Mouse (Mus musculus) Patski (cell line): ENCODE measurements around the gene Tspan9. TPM values are rescaled to one million over a fixed set of nuclear protein-coding genes. Genes with fewer than 3 reads are reported as not detected.

Experiments used
- ATAC-seq: fragments of 100-300 bp; one replicate; pipeline ENCODE4 v1.8.0; 2021
- CTCF ChIA-PET: fragments of 350-600 bp; sonication (Branson Sonifier 250); formaldehyde crosslinking; loops from one replicate; lab custom pipeline; 2022; ENCODE audit warnings: inconsistent platforms; lab: Charles Lee
- POLR2A ChIA-PET: fragments of 350-600 bp; sonication (Branson Sonifier 250); formaldehyde crosslinking; loops from one replicate; lab custom pipeline; 2022; ENCODE audit warnings: antibody characterized with exemption, inconsistent platforms; lab: Charles Lee
- DNase-seq: peaks from one replicate; pipeline ENCODE4 v3.0.0-alpha.2; 2011; ENCODE audit warnings: low read depth, low spot score
- H3K27me3 ChIP-seq: fragments of 371-371 bp; one replicate; pipeline ENCODE4 v1.5.1; 2021
- CTCF ChIP-seq: fragments of 100-300 bp; IDR thresholded peaks from one replicate; pipeline ENCODE4 v1.5.1; 2021
- in situ Hi-C: fragments of 300-500 bp; cut with MboI; formaldehyde crosslinking; loops from 3 replicates; pipeline ENCODE4 v1.11.1; 2018; ENCODE audit warnings: low pct_unique_long_range_greater_than_20kb, mixed read lengths
- polyA plus RNA-seq: library from polyadenylated mRNA; unstranded; gene quantifications from one replicate; pipeline ENCODE4 v1.2.3, GENCODE M21; 2021

Tspan9 gene
- polyA plus RNA-seq, 1 experiment from 2014 or later, result 135 TPM

DNA sequence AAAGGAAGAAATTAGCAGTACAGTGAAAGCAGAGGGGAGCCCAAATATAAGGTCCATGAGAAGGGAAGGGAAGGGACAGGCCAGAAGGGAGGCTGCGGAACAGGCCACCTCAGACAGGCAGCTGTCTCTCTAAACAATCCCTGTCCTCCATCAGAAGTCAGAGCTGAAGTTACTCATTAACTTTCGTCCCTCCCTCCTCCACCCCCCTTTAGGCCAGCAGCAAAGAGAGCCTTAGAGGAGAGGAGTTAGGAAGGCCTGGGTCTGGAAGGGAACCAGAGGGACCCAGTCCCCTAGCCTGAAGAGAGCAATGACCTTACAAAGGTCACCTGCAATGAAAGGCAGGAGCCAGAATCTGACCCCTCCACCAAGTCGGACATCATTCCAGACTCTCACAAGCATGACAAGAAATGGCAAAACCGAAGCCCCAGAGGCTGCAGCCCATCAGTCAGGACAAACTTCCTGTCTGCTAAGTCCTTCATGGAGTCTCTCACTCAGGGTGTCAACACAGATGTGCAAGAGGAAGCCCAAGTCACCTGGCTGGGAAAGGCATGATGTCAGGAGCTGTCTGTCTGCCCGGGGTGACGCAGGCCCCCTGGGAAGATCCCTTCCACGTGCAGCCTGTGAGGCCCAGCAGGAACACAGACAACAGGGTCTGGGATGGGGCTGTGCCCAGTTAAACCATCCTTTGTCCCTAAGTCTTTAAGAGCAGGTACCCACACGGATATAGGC lies 9.0 kb downstream of the Tspan9 start:
- ChIA-PET CTCF (no interaction called here), POLR2A (no interaction called here)
- in situ Hi-C loops, result loop anchor here (25.0 kb wide), 1 partner anchor 797 kb away; no protein-coding TSS in a partner anchor
- H3K27me3 ChIP-seq, result no peaks in the 10 kb centered on the region
- ATAC-seq (peak; percentile 65), DNase-seq (no peak)
- no peak for TF ChIP-seq CTCF

DNA sequence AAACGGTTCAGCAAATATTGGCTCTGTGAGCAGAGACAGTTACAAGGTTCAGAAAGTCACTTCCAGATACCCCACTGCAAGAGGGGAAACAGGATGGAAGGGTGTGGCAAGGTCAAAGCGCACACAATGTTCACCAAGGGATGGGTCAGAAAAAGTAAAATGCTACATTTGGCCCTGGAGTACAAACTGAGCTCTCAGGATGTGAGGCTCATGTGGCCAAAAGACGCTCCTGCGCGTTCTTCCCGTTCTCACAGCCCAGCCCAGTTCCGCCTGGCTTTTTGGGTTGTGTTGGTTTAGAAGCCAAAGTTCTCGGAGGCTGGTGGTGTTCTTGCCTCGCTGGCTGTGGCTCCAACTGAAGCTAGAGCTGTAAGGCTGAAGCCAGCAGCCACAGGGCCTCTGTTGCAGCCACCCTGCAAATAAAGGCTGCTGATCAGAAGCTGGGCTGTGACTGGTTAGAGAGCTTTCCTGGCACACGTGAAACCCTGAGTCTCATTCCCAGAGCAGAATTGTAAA lies 9.7 kb downstream of the Tspan9 start:
- POLR2A ChIA-PET, result interaction anchor here (1.2 kb wide), 1 partner anchor 31 kb away, joined by 3 read pairs; no protein-coding TSS in a partner anchor
- no peak for ATAC-seq
- H3K27me3 ChIP-seq, result no peaks in the 10 kb centered on the region
- CTCF ChIA-PET, result no interaction called here
- in situ Hi-C loops, result loop anchor here (25.0 kb wide), 1 partner anchor 796 kb away; no protein-coding TSS in a partner anchor
- no peak for DNase-seq
- TF ChIP-seq CTCF, result no peak

DNA sequence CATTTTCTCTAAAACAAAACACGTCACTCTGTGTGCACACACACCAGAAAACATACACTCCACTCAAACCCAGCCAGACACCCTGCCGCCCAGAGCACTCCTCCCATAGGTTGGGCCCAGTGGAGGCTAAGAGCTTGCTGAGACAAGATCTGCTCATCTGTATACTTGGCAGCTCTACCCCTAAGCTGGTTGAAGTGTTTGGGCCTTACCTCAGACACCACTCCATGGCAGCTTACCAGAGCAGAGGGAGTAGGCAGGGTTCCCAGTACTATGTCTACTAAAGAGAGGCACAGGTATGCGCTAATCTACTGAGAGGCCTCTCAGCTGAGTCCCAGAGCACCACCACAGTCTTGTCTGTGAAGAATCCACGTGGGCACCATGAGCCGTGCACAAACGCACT lies 10.8 kb downstream of the Tspan9 start:
- ChIA-PET CTCF (interaction anchor here (0.8 kb wide), 2 partner anchors 8 to 27 kb away, joined by 3 read pairs; no protein-coding TSS in a partner anchor), POLR2A (interaction anchor here (1.2 kb wide), 1 partner anchor 30 kb away, joined by 3 read pairs; no protein-coding TSS in a partner anchor)
- DNase-seq (no peak), ATAC-seq (no peak)
- no peak for TF ChIP-seq CTCF
- no peaks in the 10 kb centered on the region for H3K27me3 ChIP-seq
- in situ Hi-C loops, result loop anchor here (25.0 kb wide), 1 partner anchor 795 kb away; no protein-coding TSS in a partner anchor

DNA sequence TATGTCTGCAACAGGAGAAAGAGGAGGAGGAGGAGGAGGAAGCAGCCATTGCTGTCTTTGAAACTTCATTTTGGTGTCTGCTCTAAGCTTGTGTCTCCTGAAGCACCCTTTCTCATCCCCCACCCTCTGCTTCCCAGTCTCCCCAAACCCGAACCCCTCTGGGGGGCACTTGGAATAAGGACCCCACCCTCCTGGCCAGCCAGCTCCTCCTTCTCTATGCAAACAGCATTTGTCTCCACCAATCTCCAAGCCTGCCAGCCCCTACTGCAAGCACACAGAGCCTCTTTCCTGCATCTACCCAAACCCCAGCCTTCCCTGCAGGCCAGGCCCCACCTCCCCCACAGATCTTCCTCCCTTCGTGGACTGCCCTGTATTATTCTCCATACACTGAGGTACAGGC lies 12.0 kb downstream of the Tspan9 start:
- no peak for ATAC-seq
- POLR2A ChIA-PET, result no interaction called here
- in situ Hi-C loops, result loop anchor here (25.0 kb wide), 1 partner anchor 794 kb away; no protein-coding TSS in a partner anchor
- CTCF ChIA-PET, result no interaction called here
- TF ChIP-seq CTCF, result no peak
- H3K27me3 ChIP-seq, result no peaks in the 10 kb centered on the region
- no peak for DNase-seq

DNA sequence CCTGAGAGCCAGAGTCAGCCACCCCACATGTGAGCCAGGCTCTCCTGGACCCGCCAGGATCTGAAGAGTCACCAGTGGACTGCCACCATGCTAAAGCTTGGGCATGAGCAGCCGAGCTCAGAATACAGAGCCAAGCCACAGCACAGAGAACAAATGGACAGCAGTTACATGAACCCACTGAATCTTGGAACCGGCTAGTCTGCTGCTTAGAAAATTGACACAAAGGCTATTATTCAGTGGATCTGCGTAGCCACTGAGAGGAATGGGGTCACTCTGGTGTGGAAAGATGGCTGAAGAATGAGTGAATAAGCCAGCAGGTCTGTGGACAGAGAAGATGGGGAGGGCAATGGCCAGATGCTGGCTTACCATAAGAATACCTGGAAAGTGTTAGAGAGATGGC lies 12.7 kb downstream of the Tspan9 start:
- H3K27me3 ChIP-seq, result no peaks in the 10 kb centered on the region
- ATAC-seq, result no peak
- ChIA-PET POLR2A (no interaction called here), CTCF (no interaction called here)
- no peak for DNase-seq
- in situ Hi-C loops, result loop anchor here (25.0 kb wide), 1 partner anchor 793 kb away; no protein-coding TSS in a partner anchor
- TF ChIP-seq CTCF, result no peak

DNA sequence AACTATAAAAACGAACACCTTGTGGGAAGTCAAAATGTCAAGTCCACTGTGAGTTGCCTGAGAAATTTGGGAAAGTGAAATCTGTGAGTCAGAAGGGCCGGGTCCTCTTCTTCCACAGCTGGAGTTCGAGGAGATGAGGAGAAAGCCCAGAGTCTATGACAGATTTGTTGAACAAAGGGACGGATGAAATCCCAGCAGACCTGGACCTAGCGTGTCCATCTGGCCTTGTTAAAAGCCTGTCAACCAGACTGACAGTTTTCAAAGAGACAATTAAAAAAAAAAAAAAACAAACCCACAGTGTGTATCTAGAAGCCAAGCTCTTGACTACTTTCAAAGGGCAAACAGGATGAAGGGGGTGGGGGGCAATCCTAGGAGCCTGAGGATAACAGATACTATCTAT lies 14.0 kb downstream of the Tspan9 start:
- no peak for TF ChIP-seq CTCF
- ChIA-PET CTCF (interaction anchor here (0.9 kb wide), 1 partner anchor 16 kb away, joined by 3 read pairs; no protein-coding TSS in a partner anchor), POLR2A (no interaction called here)
- no peaks in the 10 kb centered on the region for H3K27me3 ChIP-seq
- in situ Hi-C loops, result loop anchor here (25.0 kb wide), 1 partner anchor 792 kb away; no protein-coding TSS in a partner anchor
- ATAC-seq (no peak), DNase-seq (no peak)

DNA sequence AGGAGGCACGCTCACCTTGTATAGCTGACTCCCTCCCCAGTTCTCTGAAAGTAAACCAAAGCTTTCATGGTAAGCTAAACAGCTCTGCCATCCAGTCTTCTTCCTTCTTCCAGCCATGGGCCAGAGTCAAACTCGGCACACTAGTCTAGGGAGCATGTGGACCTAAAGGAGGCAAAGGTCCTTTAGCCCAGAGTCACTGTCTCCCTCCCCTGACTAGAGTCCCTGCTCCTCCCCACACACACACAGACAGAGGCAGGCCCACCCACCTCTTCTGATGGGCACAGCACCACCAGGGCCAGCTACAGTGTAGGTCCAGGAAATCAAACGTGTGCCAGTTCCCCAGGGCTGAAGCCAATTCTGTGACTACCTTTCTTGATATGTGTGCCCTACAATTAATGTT lies 16.1 kb downstream of the Tspan9 start:
- ChIA-PET CTCF (interaction anchor here (1.2 kb wide), 1 partner anchor 19 kb away, joined by 3 read pairs; no protein-coding TSS in a partner anchor), POLR2A (no interaction called here)
- ATAC-seq, result no peak
- no peak for DNase-seq
- in situ Hi-C loops, result loop anchor here (25.0 kb wide), 1 partner anchor 790 kb away; no protein-coding TSS in a partner anchor
- no peaks in the 10 kb centered on the region for H3K27me3 ChIP-seq
- TF ChIP-seq CTCF, result no peak

DNA sequence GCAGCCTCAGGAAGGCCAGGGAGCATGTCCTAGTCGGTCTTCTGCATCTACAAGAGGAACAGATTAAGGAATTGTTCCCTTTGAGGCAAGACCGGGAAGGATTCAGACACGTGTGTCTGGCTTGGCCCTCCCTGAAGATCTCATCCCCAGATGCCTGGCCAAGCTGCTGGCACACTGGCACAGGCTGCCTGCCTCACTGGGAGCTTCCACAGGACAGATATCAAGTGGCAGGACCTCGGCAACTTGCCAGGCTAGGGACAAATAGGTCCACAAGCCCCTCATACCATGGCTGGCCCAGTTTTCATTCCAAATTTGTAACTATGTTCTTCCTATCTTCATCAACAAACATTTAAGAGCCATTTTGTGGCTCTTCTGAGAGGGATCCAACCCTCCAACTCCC lies 16.5 kb downstream of the Tspan9 start:
- ATAC-seq (no peak), DNase-seq (no peak)
- CTCF ChIA-PET, result interaction anchor here (1.2 kb wide), 1 partner anchor 19 kb away, joined by 3 read pairs; no protein-coding TSS in a partner anchor
- in situ Hi-C loops, result loop anchor here (25.0 kb wide), 1 partner anchor 790 kb away; no protein-coding TSS in a partner anchor
- no peak for TF ChIP-seq CTCF
- H3K27me3 ChIP-seq, result no peaks in the 10 kb centered on the region
- POLR2A ChIA-PET, result no interaction called here

DNA sequence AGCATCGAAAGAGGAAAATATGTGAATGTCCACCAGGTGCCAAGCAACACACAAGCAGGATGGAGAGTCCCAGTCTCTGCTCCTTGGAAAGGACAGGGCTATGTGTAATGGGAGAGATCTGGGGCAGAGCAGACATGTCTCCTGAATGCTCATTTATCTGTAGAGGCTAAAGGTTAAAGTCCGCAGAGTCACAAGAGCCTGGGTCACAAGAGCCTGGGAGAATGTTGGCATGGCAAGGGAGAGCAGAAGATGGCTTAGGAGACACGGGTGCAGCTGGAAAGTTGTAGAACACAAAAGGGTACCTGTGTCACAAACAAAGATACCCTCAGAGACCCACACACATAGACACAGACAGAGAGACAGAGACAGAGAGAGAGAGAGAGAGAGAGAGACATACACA lies 17.9 kb downstream of the Tspan9 start:
- in situ Hi-C loops, result loop anchor here (25.0 kb wide), 1 partner anchor 788 kb away; no protein-coding TSS in a partner anchor
- DNase-seq (no peak), ATAC-seq (no peak)
- H3K27me3 ChIP-seq, result no peaks in the 10 kb centered on the region
- TF ChIP-seq CTCF, result no peak
- POLR2A ChIA-PET, result no interaction called here
- CTCF ChIA-PET, result no interaction called here

DNA sequence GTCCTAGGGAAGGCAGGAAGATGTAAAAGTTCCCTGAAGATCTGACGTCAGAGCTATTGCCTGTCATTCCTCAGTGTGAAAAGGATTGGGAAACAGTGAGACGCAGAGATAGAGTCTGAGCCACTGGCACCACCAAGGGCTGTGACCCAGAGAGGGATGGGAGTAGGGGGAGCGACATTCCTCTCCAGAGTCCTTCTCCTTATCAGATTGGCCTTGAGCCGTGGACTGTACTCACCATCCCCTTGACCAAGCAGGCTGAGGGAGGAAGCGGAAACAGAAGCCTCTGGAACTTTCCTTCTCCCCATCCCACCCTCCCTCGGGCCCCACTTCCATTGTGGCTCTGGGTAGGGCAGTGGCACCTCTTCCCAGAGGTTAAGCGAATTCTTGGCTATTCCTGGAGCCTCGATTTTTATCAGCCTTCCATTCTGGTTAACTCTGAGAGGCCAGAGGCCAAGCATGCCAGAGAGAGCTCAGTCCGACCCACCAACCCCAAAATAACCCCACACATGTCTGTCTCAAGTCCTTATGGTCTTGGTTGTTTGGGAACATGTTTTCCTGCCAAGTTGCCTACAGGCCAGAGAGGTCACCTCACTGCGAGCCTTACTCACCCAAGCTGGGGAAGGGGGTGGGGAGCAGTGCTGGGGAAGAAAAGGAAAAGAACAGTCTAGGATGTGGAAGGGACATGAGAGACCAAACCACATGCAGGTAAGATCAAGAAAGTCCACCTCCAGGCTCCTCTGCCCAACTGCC lies 19.0 kb downstream of the Tspan9 start:
- ChIA-PET POLR2A (no interaction called here), CTCF (interaction anchor here (1.0 kb wide), 1 partner anchor 14 kb away, joined by 3 read pairs; no protein-coding TSS in a partner anchor)
- no peaks in the 10 kb centered on the region for H3K27me3 ChIP-seq
- no peak for ATAC-seq
- TF ChIP-seq CTCF, result no peak
- no peak for DNase-seq
- in situ Hi-C loops, result no loop called here
